Mouse (Mus musculus) heart, adult 18-20 months (tissue): Measurements from ENCODE around the gene Rapgef1. TPM values are rescaled to one million over a fixed set of nuclear protein-coding genes. Genes with fewer than 3 reads are reported as not detected.
"Not testable (repeated sequence)": the region's sequence is repeated elsewhere in the genome, so short reads cannot be mapped to it uniquely, and the experiment has no call there.

ENCODE experiments used
- DNase-seq, 2 experiments: peaks; one replicate each; pipeline ENCODE4 v3.0.0; 2021 to 2022; ENCODE audit warnings: mixed read lengths in 1 of 2
- total RNA-seq, 2 experiments: library from RNA; stranded (reverse); gene quantifications; 2 replicates each; pipeline ENCODE4 v1.2.3; 2021

Gene Rapgef1
- total RNA-seq, 2 experiments from 2014 or later, result 100.0 to 108 TPM

DNA sequence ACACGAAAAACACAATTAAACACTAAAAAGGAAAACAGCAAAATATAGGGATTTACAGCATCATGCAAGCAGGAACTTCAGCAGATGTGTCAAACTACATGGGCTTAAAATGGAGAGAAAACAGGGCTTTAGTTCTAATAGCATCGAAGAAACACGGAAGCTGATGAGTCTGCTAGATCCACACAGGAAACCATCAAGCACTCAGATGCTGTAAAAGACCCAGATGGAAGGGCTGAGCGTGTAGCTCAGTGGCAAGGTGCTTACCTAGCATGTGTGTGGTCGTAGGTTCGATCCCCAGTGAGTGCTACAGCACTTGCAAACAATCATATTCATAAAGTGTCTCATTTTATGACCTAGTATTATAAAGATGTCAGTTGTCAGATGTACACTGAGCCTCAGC lies 121.7 kb downstream of the Rapgef1 start:
- no peak for DNase-seq

DNA sequence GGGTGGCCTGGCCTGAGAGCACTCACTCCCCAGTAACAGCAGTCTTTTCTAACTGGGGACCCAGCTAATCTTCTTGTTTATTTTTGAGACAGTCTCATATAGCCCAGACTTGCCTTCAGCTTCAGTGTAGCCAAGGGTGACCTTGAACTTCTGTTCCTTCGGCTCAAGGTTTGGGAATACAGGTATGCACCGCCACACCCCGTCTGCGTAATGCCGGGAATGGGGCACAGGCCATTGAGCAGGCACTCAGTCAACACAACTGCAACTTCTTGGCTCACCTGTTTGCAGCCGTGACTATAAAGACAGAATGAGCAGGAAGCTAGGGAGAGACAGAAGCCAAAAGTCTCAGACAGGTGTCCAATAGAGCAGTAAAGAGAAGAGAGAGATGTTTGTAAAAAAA lies 124.7 kb downstream of the Rapgef1 start:
- no peak for DNase-seq

DNA sequence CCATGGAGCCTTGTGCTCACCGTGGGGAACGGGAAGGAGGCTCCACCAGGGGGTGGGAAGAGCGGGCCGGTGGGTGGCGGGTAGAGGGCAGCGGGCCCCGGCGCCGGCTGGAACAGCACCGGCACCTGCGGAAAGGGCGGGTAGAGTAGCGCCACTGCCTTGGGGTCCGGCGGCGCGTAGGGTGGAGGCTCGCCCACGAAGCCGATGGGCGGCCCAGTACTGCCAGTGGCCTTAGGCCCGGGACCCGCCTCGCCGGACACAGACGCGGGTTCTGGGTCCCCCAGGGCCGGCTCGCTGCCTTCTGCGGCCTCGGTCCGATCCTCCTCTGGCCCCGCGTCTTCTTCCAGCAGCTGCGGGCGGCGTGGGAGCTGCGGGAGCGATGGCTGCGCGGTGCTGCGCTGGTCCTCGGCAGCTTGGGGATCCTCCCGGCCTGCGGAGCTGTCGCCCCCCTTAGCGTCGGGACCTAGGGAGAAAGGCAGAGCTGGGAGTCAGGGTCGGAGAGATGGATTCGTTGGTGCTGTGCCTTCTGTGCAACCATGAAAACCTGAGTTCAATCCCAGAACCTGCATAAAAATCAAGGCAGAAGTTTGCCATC lies 127.8 kb downstream of the Rapgef1 start:
- DNase-seq, result no peak

DNA sequence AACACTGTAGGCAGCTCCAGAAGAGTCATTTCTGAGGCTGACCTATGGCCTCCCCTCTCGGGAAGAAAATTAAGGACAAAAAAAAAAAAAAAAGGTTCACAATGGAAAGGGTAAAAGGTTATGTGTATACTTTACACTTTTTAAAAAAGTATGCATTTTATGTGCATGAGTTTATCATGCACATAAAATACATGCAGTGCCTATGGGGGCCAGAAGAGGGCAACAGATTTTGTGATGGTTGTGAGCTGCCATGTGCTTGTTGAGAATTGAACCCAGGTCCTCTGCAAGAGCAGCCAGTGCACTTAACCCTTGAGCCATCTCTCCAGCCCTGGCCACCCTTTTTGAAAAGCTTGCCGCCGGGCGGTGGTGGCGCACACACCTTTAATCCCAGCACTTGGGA lies 128.3 kb downstream of the Rapgef1 start:
- DNase-seq, result no peak

DNA sequence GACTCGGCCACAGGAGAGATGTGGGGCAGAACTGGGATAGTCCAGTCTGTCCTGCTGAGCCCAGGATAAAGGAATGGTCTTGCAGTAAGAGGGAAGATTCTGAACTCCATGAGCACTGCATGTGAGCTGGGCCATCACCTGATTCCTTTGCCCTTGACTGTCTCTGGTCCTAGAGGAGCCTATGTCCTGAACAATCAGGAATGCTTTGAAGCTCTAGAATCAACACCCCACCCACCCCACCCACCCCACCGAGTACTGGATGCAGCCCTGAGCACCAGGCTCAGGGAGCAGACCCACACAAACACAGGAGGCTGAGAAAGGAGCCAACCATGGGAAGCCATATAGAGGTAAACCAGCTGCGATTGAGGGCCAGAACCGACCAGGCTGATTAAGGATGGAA lies 129.0 kb downstream of the Rapgef1 start:
- DNase-seq, result no peak

DNA sequence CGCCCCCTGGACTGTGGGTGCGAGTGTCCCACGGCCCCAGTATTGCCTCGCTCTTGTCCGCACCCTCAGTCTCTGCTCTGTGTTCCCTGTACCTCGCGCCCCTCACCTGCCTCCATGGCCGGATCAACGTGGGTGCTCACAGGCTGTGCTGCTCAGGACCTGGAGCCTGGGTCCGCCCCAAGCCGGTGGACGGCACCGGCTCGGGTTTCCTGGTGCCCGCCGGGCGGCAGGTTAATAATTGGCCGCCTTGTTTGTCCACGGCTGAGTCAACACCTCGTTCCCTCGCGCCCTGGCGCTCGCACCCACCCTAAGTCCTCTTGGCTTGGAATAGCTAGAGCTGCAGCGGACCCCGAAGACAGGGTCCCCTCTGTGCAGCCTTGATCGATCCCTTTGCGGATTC lies 132.0 kb downstream of the Rapgef1 start, which contains the start of gene Gm13420:
TSS of gene Gm13420 (minus strand) at position 189 of the 400 bp plus-strand sequence.
- no peak for DNase-seq

DNA sequence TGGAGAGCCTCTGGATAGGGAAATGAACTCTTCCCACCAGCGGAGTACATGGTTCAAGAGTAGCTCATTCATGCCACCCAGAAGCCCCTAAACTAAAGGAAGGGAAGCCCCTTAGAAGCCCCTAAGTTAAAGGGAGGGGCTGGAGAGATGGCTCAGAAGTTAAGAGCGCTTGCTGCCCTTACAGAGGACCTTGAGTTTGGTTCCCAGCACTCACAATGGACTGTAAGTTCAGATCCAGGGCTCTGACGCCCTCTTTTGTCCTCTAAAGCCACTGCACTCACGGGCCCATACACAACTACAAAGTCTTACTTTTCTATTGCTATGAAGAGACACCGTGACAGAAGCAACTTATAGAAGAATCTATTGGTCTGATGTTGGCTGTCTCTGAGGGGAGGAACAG lies 132.9 kb downstream of the Rapgef1 start:
- no peak for DNase-seq

DNA sequence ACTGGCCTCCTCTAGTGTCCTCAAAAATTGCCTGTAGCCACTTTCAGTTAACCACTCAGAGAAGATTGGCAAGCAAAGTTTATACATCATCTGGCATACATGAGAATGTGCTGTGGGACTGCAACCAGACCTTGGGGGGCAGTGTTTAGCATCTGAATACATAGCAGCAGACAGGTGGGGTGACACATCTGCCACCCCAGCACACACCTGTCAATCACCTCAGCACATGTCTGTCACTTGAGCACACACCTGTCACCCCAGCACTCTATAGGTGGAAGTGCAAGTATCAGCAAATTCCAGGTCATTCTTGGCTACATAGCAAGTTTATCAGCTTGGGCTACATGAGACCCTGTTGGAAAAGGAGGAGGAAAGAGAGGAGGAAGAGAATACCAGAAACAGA lies 136.2 kb downstream of the Rapgef1 start:
- DNase-seq, result no peak

DNA sequence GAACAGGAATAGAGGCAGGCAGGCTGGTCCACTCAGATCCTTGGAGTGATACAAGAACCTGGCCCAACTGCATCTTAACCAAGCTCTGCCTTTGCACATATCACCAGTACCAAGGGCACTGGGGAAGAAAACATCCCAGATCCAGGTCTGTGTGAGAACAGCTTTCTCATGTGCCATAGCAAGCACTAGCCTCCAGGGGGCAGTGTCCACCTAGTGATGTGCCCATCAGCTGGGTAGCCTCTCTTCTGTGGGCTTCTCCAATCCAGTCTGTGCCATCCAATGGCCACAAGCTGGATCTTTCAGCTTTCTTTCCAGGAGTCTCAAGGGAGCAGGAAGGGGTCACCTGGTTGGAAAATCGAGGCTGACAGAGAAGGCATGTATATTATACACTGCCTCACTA lies 145.3 kb downstream of the Rapgef1 start:
- DNase-seq, result peak; percentile 36 to 72

DNA sequence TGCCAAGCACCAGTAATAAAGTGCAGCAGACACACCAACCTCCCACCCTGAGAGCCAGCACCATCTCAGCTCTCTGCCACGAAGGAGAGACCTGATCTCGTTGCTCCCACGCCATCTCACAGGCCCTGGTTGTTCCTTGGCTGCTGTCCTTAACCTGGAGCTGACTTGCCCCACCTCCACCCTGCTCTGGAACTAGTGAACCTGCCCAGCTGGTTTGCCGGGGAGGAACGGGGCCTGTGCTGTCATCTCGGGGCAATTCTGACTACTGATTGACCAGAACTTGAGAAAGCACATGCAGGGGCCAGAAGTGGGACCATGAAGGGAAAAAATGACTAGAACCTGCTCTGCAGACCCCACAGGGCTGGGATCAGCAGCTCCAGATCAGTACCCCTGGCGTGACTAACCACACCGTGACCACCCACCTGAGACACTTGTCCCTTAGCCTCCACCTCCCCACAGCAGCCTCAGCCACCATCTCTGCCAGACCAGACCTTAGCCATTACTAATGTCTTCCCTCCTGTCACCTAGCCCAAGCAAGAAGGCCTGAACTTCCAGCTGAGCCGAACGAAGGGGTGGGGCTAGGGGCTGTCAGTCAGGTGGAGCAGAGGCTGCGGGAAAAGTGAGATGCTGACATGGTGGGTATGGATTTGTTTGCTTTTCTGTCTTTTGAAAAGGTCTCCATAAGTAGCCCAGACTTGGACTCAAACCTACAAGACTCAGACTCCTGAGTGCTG lies 148.6 kb downstream of the Rapgef1 start:
- no peak for DNase-seq

DNA sequence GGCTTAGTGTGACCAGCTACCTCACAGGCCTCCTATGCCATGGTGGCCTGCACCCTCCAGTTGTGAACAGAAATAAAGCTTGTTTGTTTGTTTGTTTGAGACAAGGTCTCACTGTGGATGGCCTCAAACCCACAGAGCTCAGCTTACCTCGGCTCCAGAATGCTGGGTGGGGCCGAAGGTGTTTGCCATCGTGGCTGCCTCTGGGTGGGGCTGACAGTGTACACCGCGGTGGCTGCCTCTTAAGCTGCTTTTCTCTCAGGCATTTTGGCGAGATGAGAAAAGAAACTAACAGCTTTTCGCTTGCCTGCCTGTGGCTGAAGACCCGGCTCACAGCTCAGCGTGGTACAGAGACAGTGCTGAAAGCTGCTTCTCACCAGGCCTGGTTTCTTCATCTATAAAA lies 149.4 kb downstream of the Rapgef1 start:
- no peak for DNase-seq

DNA sequence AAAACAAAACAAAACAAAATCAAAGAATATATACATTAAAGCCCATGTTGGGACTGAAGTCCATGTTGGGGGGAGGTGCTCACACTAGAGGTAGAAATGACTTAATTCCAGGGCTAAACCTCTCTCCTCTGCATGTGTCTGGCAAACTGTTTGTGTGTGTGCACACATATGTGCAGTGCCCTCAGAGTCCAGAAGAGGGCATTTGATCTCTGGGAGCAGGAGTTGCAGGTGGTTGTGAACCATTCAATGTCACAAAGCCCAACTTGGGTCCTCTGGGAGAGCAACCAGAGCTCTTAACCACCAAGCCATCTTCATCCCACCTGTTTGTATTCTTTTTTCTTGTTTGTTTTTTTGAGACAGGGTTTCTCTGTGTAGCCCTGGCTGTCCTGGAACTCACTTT lies 150.6 kb downstream of the Rapgef1 start:
- no peak for DNase-seq

DNA sequence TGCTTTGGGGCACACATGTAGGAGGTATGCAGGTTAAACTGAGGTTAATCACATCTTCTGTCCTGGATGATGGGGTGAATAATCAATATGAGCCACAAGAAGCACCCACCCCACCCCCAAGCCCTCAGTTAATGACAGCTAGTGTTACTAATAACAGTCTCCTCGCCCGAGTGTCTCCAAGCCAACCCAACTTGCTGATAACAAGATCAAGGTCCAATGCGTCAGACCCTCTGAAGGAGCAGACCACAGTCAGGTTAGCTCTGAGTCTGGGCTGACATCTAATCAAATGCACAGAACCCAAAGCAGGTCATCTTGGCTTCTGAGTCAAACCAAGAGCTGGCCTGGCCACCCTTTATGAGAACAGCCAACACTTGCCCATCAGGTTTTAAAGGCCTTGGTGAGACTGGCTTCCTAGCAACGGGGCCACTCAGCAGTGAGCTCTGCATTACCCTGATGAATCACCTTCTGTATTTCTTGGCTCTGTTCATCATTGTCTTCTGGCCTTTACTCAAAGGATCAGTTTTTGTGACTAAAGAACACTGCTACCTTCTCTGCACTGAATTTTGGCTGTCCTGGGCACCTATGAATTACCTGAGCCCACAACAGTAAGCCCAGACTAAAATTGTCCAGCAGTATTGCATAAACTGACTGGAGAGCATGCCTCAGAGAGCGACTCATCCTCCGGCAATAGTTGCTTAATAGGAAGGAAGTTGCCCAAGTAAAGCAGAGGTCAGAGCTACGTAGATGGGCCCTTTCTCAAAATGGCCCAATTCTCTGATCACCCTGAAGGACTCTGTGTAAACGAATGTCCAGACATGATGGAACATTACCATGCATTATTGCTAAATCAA lies 152.3 kb downstream of the Rapgef1 start:
- DNase-seq, result no peak

DNA sequence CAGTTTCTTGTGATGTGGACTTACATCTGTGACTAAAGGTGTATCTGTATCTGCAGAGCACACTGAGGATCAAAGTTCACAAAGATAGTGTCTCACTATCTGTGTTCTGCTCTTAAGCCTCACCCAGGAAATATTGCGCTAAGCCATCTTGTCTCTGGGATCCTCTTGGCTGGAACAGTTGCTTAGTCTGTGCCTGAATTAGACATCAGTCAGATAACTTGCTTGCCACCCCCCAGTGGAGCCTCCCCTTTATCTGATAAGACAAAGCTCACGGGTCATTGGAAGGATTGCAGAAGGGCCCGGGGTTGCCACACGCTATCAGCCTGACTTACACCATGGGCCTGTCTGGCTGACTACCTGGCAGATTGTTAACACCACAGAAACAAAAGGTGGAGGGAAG lies 153.8 kb downstream of the Rapgef1 start:
- no peak for DNase-seq

DNA sequence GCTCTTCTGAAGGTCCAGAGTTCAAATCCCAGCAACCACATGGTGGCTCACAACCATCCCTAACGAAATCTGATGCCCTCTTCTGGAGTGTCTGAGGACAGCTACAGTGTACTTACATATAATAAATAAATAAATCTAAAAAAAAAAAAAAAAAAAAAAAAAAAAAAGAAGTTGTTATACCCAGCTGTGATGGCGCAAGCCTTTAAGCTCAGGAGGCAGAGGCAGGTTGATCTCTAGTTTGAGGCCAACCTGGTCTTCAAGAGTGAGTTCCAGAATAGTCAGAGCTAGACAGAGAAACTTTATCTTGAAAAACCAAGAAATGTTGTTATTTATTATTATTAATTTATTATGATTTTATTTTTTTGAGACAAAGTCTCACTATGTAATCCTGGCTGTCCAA lies 161.7 kb downstream of the Rapgef1 start:
- not testable (repeated sequence) for DNase-seq

DNA sequence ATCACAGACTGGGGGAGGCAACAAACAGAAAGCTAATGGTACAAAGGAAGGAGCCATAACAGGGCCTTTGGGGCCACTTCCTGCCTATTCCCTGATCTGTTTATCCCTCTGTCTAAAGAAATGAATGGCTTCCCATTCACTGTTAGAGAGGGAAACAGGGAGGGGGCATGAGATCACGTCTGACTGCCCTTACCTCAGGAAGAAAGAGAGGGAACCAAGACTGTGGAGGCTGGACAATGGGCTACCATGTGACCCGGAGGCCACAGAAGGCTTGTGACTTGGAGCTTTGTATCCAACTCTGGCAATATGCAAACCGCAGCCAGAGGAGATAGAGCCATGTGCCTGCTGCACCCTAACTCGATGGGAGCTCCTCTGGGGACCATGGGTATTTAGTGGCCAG lies 164.8 kb downstream of the Rapgef1 start:
- DNase-seq, result no peak

DNA sequence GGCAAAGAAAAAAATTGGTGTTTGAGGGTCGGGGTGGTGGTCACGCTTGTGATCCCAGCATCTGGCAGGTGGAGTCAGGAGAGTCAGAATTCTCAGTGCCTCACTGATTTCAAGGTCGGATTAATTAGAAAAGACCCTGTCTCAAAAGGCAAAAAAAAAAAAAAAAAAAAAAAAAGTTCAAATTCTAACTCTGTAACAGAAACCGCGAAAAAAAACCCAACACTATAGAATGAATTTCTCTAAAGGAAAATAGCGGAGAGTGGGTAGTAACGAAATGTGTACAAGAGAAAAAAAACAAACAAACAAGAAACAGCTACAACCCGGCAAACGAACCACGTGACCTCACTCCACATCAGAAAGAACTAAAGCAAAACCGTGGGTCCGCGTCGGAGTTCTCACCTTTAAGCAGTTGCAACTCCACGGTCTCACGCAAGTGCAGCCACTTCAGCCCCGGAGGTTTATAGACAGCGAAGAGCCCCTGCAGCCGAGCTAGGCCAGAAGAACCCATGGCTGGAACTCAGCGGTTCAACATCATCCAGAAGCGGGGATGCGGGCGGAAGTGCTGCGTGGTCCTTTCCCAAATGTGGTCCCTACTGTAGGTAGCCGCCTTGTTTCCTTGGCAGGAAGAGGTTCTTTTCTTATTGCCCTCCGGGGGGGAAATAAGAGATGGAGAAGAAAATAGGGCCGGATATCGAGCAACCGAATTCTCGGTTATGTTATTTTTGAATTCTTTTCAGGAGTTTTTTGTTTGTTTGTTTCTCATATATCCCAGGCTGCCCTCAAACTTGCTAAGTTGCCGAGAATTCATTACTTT lies 167.8 kb downstream of the Rapgef1 start, which contains the start of gene Coq4:
TSS of gene Coq4 (plus strand) at position 390 of the 814 bp plus-strand sequence.
- peak; percentile 94 for DNase-seq

DNA sequence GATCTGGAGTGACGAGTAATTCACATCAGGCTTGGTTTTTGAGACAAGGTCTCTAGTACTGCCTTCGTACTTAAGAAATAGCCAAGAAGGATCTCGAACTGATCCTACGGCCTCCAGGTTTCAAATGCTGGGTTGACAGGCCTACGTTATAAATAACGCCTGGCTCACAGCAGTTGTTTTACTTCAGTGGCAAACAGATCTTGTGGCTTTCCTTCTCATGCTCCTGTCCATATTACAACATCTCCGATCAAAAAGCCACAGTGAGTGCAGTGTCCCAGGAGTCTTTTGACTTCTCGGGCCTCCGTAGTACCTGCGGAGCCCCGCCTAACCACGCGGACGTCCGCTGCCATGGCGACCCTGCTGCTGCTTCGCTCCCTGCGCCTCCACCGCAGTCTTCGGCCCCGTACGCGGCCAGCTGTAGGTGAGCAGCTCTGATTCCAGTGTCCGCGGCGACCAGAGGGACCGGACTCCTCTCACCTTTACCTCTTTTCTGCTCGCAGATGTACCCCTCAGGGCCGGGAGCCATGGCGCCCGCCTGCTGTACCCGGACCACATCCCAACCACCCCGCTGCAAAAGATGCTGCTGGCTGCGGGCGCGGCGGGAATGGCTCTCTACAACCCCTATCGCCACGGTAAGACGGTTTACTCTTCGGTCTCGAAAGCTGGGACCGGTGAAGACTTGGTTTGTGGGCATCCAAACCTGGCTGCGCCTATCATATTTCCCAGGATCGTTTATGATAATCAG lies 168.6 kb downstream of the Rapgef1 start, which contains the start of gene Trub2:
TSS of gene Trub2 (minus strand) at position 566 of the 745 bp plus-strand sequence.
- peak; percentile 89 to 90 for DNase-seq
